Mouse (Mus musculus) kidney, adult 18-20 months (tissue): Measurements from ENCODE around the gene Gm20388.

Experiments used
- DNase-seq: peaks from one replicate; pipeline ENCODE4 v3.0.0; 2021

The Gm20388 gene

DNA sequence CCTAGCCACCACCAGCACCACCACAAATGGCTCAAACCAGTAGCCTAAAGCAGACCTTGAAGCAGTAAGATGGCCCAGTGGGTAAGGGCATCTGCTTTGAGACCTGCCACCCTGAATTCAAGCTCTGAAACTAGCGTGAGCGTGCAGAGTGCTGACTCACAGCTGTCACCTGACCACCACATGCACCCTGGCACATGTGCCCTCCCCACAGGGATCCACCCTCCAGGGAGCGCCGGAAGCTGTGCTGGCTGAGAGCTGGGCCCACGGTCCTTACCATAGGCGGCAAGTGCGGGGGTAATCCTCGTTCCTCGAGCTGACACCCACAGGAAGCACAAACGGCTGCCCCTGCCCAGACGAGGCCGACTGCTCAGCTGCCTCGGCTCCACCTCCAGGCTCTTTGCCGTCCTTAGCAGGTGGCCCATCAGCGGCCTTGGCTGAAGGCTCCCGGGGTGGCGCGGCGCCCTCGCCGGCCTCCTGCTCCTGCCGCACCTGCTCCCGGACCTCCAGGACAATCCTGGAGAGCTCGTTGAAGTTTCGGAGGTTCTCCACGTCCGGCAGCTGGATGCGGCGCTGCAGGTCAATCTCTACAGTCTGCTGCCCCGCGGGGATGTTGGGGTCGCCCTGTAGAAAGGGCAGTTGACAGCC is 1643.3 kb downstream of the Gm20388 start:
- no peak for DNase-seq

DNA sequence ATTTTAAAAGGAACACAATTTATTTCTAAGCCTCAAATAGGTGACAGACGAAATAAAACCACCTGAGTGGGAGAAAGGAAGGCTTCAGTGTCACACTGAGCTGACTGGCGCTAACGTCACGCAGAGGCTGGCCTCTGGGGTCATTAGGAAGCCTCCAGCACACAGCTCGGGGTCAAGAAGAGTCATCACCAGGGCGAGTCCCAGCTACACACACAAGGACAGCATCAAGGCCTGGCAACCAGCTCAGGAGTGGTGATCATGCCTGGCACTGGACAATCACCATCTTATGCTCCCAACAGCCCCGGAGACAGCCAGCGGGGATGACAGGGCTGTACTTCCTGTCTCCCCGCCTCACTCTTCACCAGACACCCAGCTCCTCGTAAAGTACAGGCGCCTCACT is 1647.1 kb downstream of the Gm20388 start:
- no peak for DNase-seq

DNA sequence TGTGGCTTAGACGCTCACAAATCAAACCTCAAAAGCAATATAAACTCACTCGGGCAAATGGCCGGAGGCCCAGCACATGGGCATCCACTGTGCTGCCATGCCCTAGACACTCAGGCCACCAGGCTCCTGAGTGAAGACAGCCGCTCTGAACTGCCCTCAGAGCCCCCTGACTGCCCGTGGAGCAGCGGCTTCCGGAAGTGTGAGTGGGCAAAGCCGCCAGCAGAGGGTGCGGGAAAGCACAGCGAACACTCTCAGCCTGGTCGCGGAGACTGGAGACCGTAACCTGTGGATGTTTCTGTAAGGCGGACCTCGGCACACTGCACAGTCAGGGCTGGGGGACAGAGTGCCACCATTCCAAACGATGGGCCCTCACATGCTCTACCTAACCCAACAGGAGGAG is 1647.9 kb downstream of the Gm20388 start:
- no peak for DNase-seq

DNA sequence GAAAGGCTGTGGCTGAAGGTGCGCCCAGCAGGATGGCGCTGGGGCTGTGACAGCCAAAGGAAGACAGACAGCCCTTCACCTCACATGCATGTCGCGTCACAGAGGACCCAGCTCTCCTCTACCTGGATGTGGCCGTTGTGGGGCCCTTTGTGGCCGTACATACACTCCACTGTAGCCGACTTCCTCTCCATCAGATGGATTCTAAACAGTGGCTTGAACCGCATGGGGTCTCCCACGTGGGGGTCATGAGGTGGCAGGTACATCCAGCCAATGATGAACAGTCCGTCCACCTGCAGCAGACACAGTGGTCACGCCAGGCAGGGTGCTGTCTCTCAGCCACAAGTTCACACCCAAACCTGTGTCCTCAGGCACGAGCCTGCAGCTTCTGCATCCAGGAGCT is 1649.2 kb downstream of the Gm20388 start:
- no peak for DNase-seq

DNA sequence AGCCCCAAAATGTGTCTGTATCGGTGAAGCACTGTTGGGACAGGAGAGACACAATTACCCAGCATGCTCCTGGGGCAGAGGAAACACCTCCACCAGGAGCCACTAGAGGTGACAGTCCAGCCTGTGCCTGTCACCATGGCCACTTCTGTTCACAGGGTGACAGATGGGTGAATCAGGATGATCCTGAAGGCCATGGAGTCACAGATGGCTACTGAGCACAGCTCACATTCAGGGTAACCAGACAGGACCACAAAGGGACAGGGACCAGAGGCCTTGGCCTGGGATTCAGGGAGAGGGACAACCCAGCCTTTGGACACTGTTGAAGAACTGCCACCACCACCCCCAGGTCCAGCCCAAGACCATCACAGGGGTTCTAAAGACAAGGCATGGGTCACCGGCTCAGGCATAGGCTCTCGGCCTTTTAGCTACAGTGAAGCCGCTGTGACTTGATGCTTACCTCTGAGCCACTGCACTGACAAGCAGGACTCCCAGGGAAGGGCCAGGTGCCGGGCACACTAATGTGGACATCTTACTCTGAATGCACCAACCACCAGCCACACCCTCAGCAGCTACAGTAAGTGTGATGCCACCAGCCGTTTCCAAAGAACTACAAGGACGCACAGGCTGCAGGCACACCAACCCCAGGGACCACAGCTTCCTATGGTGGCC is 1649.9 kb downstream of the Gm20388 start:
- DNase-seq, result no peak

DNA sequence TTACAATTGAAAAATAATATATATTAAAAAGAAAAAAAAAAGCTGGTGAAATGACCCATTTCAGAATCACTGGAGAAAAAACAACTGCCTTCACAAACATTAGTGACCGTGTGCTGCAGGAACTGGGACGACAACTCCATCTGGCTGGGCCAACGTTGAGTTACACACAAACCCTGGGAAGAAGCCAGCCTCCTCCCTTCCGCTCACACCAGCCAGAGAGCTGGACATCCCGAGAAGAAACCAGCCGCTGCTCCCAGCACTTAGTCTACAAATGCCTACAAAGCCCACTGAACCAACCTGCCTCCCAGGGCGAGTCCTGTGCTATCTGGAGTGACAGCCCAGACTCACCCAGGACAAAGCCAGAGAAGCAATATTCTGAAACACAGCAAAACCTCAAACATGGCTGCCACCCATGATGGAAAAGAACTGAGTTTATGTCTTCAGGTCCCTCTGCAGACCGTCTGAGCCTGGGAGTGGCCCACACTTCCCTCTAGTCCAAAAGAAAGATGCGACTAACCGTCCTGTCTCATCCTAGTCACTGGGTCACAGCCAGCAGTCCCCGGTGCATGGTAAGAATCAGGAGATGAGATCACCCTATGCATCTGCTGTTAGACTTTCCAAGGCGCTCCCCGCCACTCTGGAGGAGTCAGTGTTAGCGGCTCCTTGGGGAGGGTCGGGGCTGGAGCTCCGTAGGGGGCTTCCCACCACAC is 1651.2 kb downstream of the Gm20388 start:
- no peak for DNase-seq

DNA sequence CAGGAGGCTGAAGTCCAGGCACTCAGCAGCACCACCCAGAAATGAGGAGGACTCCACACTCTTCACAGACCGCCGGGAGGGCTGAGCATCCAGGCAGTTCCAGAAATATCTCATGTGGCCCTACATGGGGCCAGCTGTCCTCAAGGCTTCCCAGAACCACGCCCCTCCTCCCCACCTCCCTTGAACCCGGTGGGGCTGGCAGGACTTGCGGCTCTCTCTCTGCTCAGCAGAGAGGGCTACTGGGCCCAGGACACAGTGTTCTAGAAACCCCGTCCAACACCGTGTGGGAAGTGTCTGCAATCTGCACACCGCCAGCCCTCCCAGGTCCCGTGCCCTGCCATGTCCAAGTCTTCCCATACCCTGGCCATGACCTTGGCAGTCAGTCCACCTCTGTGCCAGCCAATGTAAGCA is 1652.3 kb downstream of the Gm20388 start:
- peak; percentile 32 for DNase-seq

DNA sequence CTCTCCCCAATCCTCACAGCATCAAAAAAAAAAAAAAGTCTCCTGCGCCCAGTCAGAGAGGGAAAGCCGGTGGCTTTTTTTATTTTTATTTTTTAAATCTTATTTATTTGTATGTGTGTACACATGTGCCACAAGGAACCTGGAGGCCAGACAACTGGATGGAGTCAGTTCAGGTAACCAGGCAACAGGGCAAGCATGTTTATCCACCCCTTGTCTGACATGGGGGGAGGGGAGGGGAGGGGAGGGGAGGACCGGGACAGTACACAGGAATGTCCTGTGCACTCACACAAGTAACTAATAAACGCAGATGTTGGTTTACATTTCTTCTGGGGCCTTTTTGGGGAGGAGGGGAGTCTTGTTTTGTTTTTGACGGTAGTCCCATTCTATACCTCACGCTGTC is 1653.1 kb downstream of the Gm20388 start:
- no peak for DNase-seq

DNA sequence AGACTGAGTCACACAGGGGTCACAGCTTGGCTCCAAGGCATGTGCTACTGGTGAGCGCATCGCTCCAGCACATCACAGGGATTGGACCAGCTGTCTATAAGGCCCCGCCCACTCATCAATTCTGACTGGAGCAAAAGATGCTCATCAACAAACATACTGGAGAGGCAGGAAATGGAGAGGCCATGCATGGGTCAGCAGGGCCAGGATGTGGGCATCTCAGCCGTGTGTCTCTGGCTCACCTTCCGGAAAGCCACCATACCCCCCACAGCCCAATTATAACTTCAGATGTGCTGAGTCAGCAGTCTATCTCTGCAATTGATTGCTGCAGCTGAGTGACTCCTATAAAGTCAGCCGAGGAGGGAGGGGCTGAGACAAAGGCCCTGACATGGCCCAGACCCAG is 1657.7 kb downstream of the Gm20388 start:
- no peak for DNase-seq

DNA sequence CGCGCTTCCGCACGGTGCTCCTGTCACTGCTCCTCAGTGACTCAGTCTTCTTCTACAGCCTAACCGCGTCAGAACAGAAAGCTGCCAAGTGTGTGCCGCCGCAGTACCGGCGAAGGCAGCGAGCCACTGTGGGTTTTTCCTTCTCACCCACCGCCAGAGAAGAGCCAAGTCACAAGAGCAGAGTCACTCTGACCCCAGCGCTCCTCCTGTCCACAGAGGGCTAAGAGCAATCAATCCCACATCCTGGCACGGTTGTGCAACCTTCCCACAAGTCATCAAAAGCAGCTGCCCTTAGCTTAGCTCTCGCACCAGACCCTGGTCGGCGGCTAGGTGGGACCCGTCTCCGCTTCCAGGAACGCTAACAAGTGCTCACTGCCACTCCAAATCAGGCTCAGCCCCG is 1659.7 kb downstream of the Gm20388 start:
- no peak for DNase-seq

DNA sequence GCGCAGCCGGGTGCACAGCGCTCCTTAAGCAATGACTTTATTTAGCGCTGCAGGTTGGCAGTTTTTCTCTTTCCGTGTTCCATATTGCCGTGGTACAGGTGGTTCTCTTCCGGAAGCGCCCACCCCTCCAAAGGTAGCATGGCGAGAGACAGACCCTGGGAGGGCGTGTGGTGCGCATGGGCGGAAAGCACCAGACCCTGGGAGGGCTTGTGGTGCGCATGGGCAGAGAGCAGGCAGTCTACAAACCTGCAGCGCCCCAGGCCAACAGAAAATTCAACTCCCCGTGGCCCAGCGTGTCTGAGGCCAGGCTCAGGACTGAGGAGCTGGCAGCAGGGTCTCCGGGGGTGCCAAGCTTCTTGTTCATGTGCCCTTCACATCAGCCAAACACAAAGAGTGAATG is 1660.2 kb downstream of the Gm20388 start:
- DNase-seq, result no peak

DNA sequence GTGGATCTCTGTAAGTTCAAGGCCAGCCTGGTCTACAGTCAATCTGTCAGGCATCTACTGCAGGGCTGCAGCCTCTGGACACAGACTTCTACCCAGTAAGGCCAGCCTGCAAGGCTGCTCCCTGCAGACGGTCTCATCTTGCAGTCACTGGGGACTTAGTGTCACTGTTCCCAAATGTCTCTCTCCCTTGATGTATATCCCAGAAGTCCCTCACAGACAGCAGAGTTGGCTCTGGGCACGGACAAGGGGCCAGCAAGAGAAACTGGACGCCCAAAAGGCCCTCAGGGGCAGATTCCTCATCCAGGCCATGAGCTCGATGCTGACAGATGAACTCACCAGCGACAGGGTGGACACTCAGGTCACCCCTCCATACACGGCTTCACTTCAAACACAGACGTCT is 1661.5 kb downstream of the Gm20388 start:
- DNase-seq, result no peak

DNA sequence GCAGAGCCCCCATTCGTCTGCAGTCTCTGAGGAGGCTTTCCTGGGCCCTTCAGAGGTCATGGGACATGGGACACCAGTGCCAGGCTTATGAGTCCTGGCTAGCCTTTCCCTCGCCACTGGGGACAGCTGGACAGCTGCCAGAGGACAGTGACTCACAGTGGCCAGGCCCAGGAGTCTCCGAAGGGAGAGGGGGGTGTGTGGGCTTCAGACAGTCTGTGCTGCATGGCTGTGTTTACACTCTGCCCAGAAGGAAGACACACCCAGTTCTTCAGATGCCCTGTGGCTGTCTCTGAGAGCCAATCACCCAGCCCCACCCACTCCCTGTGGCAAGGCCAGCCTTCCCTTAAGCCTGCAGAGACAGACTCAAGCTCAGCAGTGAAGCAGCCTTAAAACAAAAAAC is 1662.6 kb downstream of the Gm20388 start:
- peak; percentile 33 for DNase-seq

DNA sequence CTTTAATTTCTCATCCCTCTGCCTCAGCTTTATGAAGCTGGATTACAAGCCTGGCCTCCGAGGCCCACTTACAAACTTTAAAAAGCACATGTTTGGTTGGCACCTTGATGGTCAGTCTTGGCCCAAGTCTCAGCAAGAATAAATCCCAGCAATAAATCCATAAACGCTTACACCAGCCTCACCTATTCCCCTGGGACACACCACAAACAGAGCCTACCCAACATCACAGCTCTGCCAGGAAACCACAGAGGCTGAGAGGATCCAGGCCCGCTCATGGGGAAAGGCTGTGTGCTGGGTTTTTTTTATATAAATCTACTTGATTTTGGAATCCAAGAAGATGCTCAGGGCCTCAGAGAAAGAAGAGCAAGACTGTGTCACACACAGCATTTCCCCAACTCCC is 1665.0 kb downstream of the Gm20388 start:
- no peak for DNase-seq

DNA sequence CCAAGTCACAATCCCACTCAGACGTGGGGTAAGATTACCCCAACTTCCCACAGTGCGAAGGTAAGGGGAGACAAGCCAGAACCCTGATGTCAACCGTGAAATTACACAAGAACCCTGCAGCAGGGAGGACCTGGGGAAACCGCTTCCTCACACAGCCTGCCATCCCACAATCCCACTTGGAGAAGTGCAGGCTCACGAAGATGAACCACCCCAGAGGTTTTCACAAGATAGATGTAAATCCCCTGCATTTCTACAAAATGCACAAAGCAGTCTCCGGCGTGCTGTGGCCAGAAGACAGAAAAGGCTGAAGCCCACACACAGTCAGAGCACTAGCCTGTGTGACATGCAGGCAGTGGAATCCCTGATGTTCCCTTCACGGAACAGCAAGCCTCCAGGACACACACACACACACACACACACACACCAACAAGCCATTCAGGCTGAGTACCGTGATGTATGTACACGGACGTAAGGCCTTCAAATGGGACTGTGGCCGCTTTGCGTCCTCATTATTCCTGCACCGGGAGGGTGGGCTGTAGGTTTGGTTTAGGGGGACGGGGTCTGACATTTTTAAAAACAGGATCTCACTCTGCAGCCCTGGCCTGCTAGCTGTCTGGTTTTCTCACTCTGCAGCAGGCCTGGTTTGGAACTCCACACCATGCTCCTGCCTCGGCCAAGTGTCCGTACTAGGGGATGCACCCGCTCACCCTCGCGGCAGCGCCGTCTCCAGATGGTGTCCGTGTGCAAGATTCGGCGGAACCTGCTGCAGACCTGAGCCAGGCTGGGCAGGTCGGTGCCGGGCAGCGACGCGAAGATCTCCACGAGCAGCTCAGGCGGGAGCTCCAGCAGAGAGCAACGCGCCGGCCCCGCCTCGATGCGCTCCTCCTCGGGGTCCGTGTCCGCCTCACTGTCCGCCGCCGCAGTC is 1667.4 kb downstream of the Gm20388 start:
- no peak for DNase-seq

DNA sequence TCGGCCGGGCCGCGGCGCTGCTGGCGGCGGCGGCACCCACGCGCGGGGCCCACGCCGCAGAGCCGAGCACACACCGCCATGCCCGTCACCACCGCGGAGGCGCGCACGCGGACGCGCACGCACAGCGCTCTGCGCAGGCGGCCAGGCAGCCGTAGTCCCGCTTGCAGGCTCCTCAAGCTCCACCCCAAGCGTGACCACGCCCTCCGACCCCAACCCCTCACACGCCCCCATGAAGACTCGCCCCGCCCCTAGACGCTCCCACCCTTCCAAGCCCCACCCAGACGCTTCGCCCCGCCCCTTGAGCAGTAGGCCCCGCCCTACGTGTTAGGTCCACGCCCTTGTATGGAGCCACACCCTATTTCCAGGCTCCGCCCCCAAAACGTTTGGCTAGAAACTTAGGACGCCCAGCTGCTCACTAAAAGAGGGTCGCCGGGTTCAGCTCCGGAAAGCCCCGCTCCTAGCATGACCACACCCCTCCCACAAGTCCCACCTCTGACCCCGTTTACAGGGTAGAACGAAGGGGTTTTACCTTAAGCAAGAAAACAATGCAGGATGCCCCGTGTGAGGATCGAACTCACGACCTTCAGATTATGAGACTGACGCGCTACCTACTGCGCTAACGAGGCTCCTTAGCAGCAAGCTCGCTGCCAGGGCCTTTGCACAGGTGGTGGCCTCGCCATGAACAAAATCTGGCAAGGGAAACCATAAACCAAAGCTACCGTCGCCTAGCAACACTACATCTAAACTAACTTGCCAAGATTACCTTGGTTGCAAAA is 1668.2 kb downstream of the Gm20388 start, which contains the start of gene Fbxo31:
Gene Fbxo31, minus strand, starts transcription at position 131 of the 776 bp plus-strand sequence.
- DNase-seq, result peak; percentile 95

DNA sequence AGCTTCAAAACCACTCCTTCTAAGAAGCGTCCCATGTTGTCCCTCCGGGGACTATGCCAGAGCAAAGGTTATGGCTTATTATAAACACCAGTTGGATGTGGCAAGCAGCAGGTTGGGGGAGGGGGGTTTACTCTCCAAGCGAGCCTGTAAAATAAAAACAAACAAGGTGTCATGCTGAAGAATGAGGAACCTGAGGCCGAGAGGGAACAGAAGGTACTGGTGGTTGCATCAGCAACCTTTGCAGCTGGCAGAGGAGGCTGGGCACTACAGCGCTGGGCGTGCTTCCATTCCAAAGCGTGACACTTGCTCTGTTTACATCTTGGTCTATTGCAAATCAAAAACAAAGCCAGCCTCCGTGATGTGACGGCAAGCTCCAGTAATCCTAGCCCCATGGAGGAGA is 1669.8 kb downstream of the Gm20388 start:
- DNase-seq, result no peak

DNA sequence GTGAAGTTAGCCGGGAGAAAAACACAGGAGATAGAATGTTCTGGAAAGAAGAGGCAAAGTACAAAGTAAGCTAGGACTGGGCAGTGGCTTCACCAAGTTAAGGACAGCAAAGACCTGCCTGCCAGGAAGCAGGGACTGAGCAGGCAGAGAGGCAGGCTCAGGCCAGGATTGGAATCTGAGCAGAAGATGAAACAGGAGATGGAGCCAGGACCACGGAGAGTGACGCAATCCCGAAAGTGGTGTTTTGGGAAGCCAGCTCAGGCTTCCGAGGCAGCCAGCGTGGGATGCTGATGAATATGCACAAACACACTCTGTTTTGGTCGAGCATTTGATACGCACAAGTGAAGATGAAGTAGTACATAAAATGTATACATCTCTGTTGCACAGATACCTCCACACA is 1673.0 kb downstream of the Gm20388 start:
- no peak for DNase-seq

DNA sequence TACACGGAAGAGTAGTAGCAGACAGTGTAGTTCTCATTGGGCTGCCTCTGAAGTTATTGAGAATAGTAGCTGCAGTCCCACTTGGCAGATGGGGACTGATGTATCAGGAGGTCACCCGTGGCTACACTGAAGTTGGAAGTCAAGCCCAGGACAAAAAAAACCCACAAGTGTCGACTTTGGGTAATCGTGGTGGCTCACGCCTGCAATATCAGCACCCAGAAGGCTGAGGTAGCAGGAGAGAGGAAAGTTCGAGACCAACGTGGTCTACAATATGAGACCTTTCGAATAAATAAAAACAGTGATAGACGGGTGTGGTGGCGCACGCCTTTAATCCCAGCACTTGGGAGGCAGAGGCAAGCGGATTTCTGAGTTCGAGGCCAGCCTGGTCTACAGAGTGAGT is 1674.1 kb downstream of the Gm20388 start:
- no peak for DNase-seq

DNA sequence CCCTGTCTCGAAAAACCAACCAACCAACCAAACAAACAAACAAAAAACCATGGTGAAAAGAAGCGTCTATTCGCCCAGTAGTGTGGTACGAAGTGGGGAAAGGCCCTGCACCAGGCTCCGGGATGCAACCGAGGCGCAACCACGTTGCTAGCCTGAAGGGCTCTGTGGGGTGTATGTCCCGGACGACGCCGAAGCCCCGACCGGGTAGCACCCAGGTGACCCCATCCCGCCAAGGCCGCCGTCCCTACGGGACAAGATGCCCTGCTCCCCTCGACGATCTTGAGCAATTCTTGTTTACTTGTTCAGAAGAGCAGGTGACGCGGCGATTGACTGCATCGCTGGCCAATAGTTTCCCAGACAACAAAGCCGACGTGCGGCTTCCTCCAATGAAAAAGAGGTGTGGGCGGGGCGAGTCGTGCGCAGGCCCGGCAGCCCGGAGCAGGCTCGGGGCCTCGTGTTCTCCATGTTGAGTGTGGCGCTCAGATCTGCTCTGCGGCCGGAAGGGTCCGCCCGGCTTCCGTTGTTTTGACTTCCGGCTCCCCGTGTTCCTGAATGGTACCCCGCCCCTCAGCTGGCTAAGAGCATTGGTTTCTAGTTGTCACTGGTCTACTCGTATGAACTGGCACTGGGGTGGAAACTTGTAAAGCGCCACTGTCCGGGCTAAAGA is 1674.7 kb downstream of the Gm20388 start:
- DNase-seq, result peak; percentile 100

DNA sequence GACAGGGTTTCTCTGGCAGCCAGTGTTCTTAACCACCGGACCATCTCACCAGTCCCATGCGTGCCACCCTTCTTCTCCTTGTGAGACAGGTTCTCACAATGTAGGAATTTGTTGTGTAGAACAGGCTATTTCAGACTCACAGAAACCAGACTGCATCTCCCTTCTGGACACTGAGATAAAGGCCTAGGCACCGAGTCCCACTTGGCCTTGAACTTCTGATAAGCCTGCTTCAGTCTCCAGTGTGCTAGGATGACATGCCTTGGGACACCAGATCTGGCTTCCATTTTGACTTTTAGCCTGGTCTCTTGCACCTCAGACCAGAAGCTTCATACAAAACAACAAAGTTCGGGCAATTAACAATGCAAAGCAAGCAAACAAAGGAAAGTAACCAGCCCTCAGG is 1678.1 kb downstream of the Gm20388 start:
- DNase-seq, result no peak
